Mouse (Mus musculus) lung, embryonic 16.5 days (tissue): ENCODE measurements around the gene Tmod2. TPM values are rescaled to one million over a fixed set of nuclear protein-coding genes. Genes with fewer than 3 reads are reported as not detected.
A peak's percentile ranks its signal among the peaks of the same experiment; 100 is the strongest.
"Not testable (repeated sequence)": the region's sequence is repeated elsewhere in the genome, so short reads cannot be mapped to it uniquely, and the experiment has no call there.

Source experiments
- ATAC-seq: fragments of 200-750 bp; cut with Nextera tagmentation; 2 replicates; pipeline ENCODE4 v1.8.0; 2017; ENCODE audit warnings: low read depth, mild to moderate bottlenecking, moderate library complexity
- H3K27ac ChIP-seq: fragments of 300-500 bp; sonication (generic); 2 replicates; pipeline ENCODE4 v1.5.1; 2014; ENCODE audit warnings: mild to moderate bottlenecking, control low read depth, low read length
- H3K27me3 ChIP-seq: fragments of 300-500 bp; sonication (generic); 2 replicates; pipeline ENCODE4 v1.6.1; 2014; ENCODE audit warnings: low read depth, low read length, mixed read lengths; ENCODE audit not compliant: control insufficient read depth, insufficient read depth
- H3K36me3 ChIP-seq: fragments of 300-500 bp; sonication (generic); 2 replicates; pipeline ENCODE4 v1.6.1; 2014; ENCODE audit warnings: low read length; ENCODE audit not compliant: control insufficient read depth, insufficient read depth
- H3K4me1 ChIP-seq: fragments of 300-500 bp; sonication (generic); replicated peaks from 2 replicates; pipeline ENCODE4 v1.6.1; 2014; ENCODE audit warnings: low read length, mixed read lengths; ENCODE audit not compliant: control insufficient read depth, insufficient read depth
- H3K4me2 ChIP-seq: fragments of 300-500 bp; sonication (generic); 2 replicates; pipeline ENCODE4 v1.6.1; 2014; ENCODE audit warnings: low read depth, low read length, control low read depth
- H3K4me3 ChIP-seq: fragments of 300-500 bp; sonication (generic); 2 replicates; pipeline ENCODE4 v1.5.1; 2014; ENCODE audit warnings: mild to moderate bottlenecking, low read length, control low read depth
- H3K9ac ChIP-seq: fragments of 300-500 bp; sonication (generic); 2 replicates; pipeline ENCODE4 v1.6.1; 2014; ENCODE audit warnings: low read length, control low read depth
- H3K9me3 ChIP-seq: fragments of 300-500 bp; sonication (generic); 2 replicates; pipeline ENCODE4 v1.6.1; 2016; ENCODE audit warnings: low read length; ENCODE audit not compliant: control insufficient read depth
- WGBS: fragments of 180-500 bp; shearing (Covaris S2); extraction: QIAGEN DNeasy Blood & Tissue Kit; methylation state at CpG from one replicate; pipeline ENCODE4 v1.1.7; 2014; 5-methylcytosine and 5-hydroxymethylcytosine counted together
- polyA plus RNA-seq: library from polyadenylated mRNA; unstranded; fragments of >200 nt; fragmentation: Nextera tagmentation; extraction: Ambion mirVana; gene quantifications from 2 replicates; pipeline ENCODE4 v1.2.1, GENCODE M21; 2015

Gene Tmod2
- polyA plus RNA-seq, result 8.7 and 9.2 TPM in 2 replicates

- Histone ChIP-seq H3K27me3 (peaks cover 3% of the 10 kb centered on the region; the same call in 1 of the 2 replicates), H3K9ac (peak within 1 kb of the TSS; percentile 52), H3K9me3 (no peaks in the 10 kb centered on the region), H3K4me1 (peaks cover 6% of the 10 kb centered on the region), H3K36me3 (no peaks in the 10 kb centered on the region), H3K27ac (no peak within 1 kb of the TSS), H3K4me2 (peak within 1 kb of the TSS; percentile 95), H3K4me3 (peak within 1 kb of the TSS; percentile 60)
- peak; percentile 92 for ATAC-seq
- under 1% methylated on average over 68 of the region's 74 CpGs for WGBS
Observed at GRCm38 (mm10) chr9:75610571-75611493, at the start of gene Tmod2. Gene Tmod2 (minus strand): TSS chr9:75611325.

GRCm38 (mm10) chr9:75660917-75661316 is 49.8 kb upstream of the Tmod2 start:
- Histone ChIP-seq H3K4me2 (no peak overlapping the region), H3K9ac (no peak overlapping the region), H3K4me1 (no peaks in the 10 kb centered on the region), H3K4me3 (no peak overlapping the region), H3K27me3 (no peaks in the 10 kb centered on the region), H3K27ac (no peak overlapping the region), H3K9me3 (no peaks in the 10 kb centered on the region), H3K36me3 (no peaks in the 10 kb centered on the region)
- no peak for ATAC-seq
- 75% methylated on average over 8 of the region's 8 CpGs for WGBS

- H3K27ac ChIP-seq, H3K4me3 ChIP-seq, H3K27me3 ChIP-seq, H3K4me2 ChIP-seq, H3K9me3 ChIP-seq, ATAC-seq, H3K36me3 ChIP-seq, H3K9ac ChIP-seq: not testable (repeated sequence)
- peaks cover 12% of the 10 kb centered on the region for H3K4me1 ChIP-seq
- 74% methylated on average over 3 of the region's 3 CpGs for WGBS
Observed at GRCm38 (mm10) chr9:75656456-75656855, 45.3 kb upstream of the Tmod2 start.

GRCm38 (mm10) chr9:75653981-75654911 is 43.1 kb upstream of the Tmod2 start:
- no peak overlapping the region for H3K4me3 ChIP-seq
- H3K4me1 ChIP-seq, result peaks cover 12% of the 10 kb centered on the region
- H3K9ac ChIP-seq, result no peak overlapping the region
- H3K27ac ChIP-seq, result no peak overlapping the region
- no peaks in the 10 kb centered on the region for H3K9me3 ChIP-seq
- H3K27me3 ChIP-seq, result no peaks in the 10 kb centered on the region
- H3K4me2 ChIP-seq, result 0 out of 2 replicates have a peak overlapping the region, but pooled peaks have one; percentile 4
- 8% methylated on average over 12 of the region's 12 CpGs for WGBS
- H3K36me3 ChIP-seq, result no peaks in the 10 kb centered on the region
- peak; percentile 67 for ATAC-seq

GRCm38 (mm10) chr9:75645405-75645804 is 34.3 kb upstream of the Tmod2 start:
- Histone ChIP-seq H3K4me3 (no peak overlapping the region), H3K36me3 (no peaks in the 10 kb centered on the region), H3K4me1 (no peaks in the 10 kb centered on the region; the same call in 1 of the 2 replicates), H3K4me2 (no peak overlapping the region), H3K27ac (no peak overlapping the region), H3K27me3 (no peaks in the 10 kb centered on the region), H3K9me3 (peaks cover 2% of the 10 kb centered on the region; the same call in 1 of the 2 replicates), H3K9ac (no peak overlapping the region)
- WGBS, result 28% methylated on average over 3 of the region's 3 CpGs
- no peak for ATAC-seq

- peaks cover 12% of the 10 kb centered on the region; the same call in 1 of the 2 replicates for H3K4me1 ChIP-seq
- 84% methylated on average over 4 of the region's 4 CpGs for WGBS
- no peak overlapping the region for H3K27ac ChIP-seq
- no peak for ATAC-seq
- no peaks in the 10 kb centered on the region for H3K36me3 ChIP-seq
- H3K4me3 ChIP-seq, result no peak overlapping the region
- no peak overlapping the region for H3K9ac ChIP-seq
- H3K27me3 ChIP-seq, result no peaks in the 10 kb centered on the region
- H3K9me3 ChIP-seq, result no peaks in the 10 kb centered on the region
- H3K4me2 ChIP-seq, result no peak overlapping the region
Observed at GRCm38 (mm10) chr9:75634226-75634625, 23.1 kb upstream of the Tmod2 start.

GRCm38 (mm10) chr9:75633603-75634002 is 22.5 kb upstream of the Tmod2 start:
- Histone ChIP-seq H3K27ac (no peak overlapping the region), H3K9ac (no peak overlapping the region), H3K4me3 (no peak overlapping the region), H3K4me1 (peaks cover 12% of the 10 kb centered on the region; the same call in 1 of the 2 replicates), H3K4me2 (no peak overlapping the region), H3K36me3 (no peaks in the 10 kb centered on the region), H3K27me3 (no peaks in the 10 kb centered on the region), H3K9me3 (no peaks in the 10 kb centered on the region)
- ATAC-seq, result no peak
- WGBS, result 88% methylated on average over 8 of the region's 8 CpGs

GRCm38 (mm10) chr9:75632902-75633301 is 21.8 kb upstream of the Tmod2 start:
- 21% methylated on average over 1 of the region's 1 CpGs for WGBS
- no peak for ATAC-seq
- Histone ChIP-seq H3K27me3 (no peaks in the 10 kb centered on the region), H3K27ac (no peak overlapping the region), H3K4me2 (no peak overlapping the region), H3K4me3 (no peak overlapping the region), H3K9me3 (no peaks in the 10 kb centered on the region), H3K9ac (no peak overlapping the region), H3K36me3 (no peaks in the 10 kb centered on the region), H3K4me1 (peaks cover 12% of the 10 kb centered on the region; the same call in 1 of the 2 replicates)

- H3K9ac ChIP-seq, result no peak overlapping the region
- no peaks in the 10 kb centered on the region for H3K9me3 ChIP-seq
- no peak overlapping the region; the same call in 1 of the 2 replicates for H3K4me2 ChIP-seq
- H3K4me3 ChIP-seq, result no peak overlapping the region
- H3K27ac ChIP-seq, result no peak overlapping the region
- 41% methylated on average over 10 of the region's 10 CpGs for WGBS
- H3K27me3 ChIP-seq, result no peaks in the 10 kb centered on the region
- no peaks in the 10 kb centered on the region for H3K36me3 ChIP-seq
- ATAC-seq, result peak; percentile 58
- H3K4me1 ChIP-seq, result peaks cover 12% of the 10 kb centered on the region; the same call in 1 of the 2 replicates
Observed at GRCm38 (mm10) chr9:75632111-75632510, 21.0 kb upstream of the Tmod2 start.
